Mouse (Mus musculus) lung, postnatal 0 days (tissue): ENCODE measurements around the gene Gnpat. TPM values are rescaled to one million over a fixed set of nuclear protein-coding genes. Genes with fewer than 3 reads are reported as not detected.
"Not testable (repeated sequence)": the region's sequence is repeated elsewhere in the genome, so short reads cannot be mapped to it uniquely, and the experiment has no call there.

Source experiments
- ATAC-seq: fragments of 200-750 bp; cut with Nextera tagmentation; 2 replicates; pipeline ENCODE4 v1.8.0; 2017; ENCODE audit warnings: moderate library complexity
- DNase-seq: peaks from one replicate; pipeline ENCODE4 v3.0.0-alpha.2; 2016; ENCODE audit warnings: low spot score
- H3K27ac ChIP-seq: fragments of 300-500 bp; sonication (generic); 2 replicates; pipeline ENCODE4 v1.5.1; 2014; ENCODE audit warnings: antibody characterized with exemption, mild to moderate bottlenecking, low read length, mixed read lengths
- H3K27me3 ChIP-seq: fragments of 300-500 bp; sonication (generic); replicated peaks from 2 replicates; pipeline ENCODE4 v1.6.1; 2014; ENCODE audit warnings: low read length, mixed read lengths; ENCODE audit not compliant: insufficient read depth
- H3K36me3 ChIP-seq: fragments of 300-500 bp; sonication (generic); 2 replicates; pipeline ENCODE4 v1.6.1; 2014; ENCODE audit warnings: low read length, mixed read lengths; ENCODE audit not compliant: insufficient read depth
- H3K4me1 ChIP-seq: fragments of 300-500 bp; sonication (generic); 2 replicates; pipeline ENCODE4 v1.6.1; 2014; ENCODE audit warnings: antibody characterized with exemption, low read depth, low read length, mixed read lengths; ENCODE audit not compliant: insufficient read depth
- H3K4me2 ChIP-seq: fragments of 300-500 bp; sonication (generic); replicated peaks from 2 replicates; pipeline ENCODE4 v1.6.1; 2014; ENCODE audit warnings: low read depth, mild to moderate bottlenecking, low read length, moderate library complexity, mixed read lengths
- H3K4me3 ChIP-seq: fragments of 300-500 bp; sonication (generic); 2 replicates; pipeline ENCODE4 v1.5.1; 2014; ENCODE audit warnings: low read depth, low read length
- H3K9ac ChIP-seq: fragments of 300-500 bp; sonication (generic); replicated peaks from 2 replicates; pipeline ENCODE4 v1.6.1; 2014; ENCODE audit warnings: low read depth, mild to moderate bottlenecking
- H3K9me3 ChIP-seq: fragments of 300-500 bp; sonication (generic); 2 replicates; pipeline ENCODE4 v1.6.1; 2016; ENCODE audit warnings: low read length, mixed read lengths
- CTCF ChIP-seq: IDR thresholded peaks from 2 replicates; pipeline ENCODE4 v1.5.1; 2016; ENCODE audit warnings: antibody characterized with exemption, mild to moderate bottlenecking
- EP300 ChIP-seq: IDR thresholded peaks from 2 replicates; pipeline ENCODE4 v1.6.1; 2016; ENCODE audit warnings: antibody characterized with exemption, mild to moderate bottlenecking, control low read depth
- WGBS: fragments of 180-500 bp; shearing (Covaris S2); extraction: QIAGEN DNeasy Blood & Tissue Kit; methylation state at CpG from one replicate; pipeline ENCODE4 v1.1.7; 2014; 5-methylcytosine and 5-hydroxymethylcytosine counted together
- polyA plus RNA-seq: library from polyadenylated mRNA; unstranded; fragments of >200 nt; fragmentation: Nextera tagmentation; extraction: Ambion mirVana; gene quantifications from 2 replicates; pipeline ENCODE4 v1.2.1, GENCODE M21; 2015

The Gnpat gene
- polyA plus RNA-seq, 1 experiment from 2014 or later, result 71.5 TPM

DNA sequence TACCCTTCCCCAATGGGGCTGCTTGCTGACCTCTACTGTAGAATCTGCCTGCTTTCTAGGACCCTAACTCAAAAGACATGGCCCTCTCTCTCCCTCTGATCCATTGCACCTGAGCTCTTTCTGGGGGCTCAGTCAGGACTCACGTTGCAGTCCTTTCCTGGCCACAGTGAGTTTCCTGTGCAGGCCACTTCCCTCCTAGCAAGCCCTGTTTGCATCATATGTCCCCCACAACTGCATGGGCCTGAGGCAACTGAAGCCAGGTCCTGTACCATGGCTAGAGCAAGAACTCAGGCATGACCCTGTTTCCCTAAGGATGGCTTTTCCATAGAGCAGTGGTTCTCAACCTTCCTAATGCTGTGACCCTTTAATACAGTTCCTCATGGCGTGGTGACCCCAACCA is 24.9 kb upstream of the Gnpat start:
- Histone ChIP-seq H3K9me3 (no peaks in the 10 kb centered on the region), H3K36me3 (peaks cover 6% of the 10 kb centered on the region; the same call in 1 of the 2 replicates), H3K4me1 (peaks cover 9% of the 10 kb centered on the region; the same call in 1 of the 2 replicates), H3K4me3 (no peak overlapping the region), H3K27ac (no peak overlapping the region), H3K27me3 (no peaks in the 10 kb centered on the region), H3K9ac (no peak overlapping the region), H3K4me2 (no peak overlapping the region)
- DNase-seq (no peak), ATAC-seq (no peak)
- WGBS, result 79% methylated on average over 2 of the region's 2 CpGs
- TF ChIP-seq CTCF (no peak), EP300 (no peak)

DNA sequence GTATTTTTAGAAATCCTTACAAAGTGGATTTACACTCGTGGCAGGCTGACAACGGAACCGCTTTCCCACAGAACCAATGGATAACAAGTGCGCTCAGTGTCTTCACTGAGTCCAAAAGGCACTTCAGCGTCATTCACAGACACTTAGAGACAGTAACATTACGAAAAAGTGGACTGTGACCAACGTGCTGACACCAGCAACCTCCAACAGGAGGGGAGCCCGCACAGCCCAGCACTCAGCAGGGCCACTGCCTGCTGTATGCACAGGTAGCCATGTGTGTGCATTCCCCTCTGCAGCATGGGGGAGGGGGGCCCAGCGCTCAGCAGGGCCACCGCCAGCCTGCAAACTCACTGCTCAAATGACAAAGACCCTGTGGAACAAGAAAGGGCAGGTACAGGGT is 23.5 kb upstream of the Gnpat start:
- H3K27ac ChIP-seq, result no peak overlapping the region
- H3K4me3 ChIP-seq, result no peak overlapping the region
- DNase-seq (no peak), ATAC-seq (no peak)
- WGBS, result 82% methylated on average over 10 of the region's 10 CpGs
- H3K4me1 ChIP-seq, result no peaks in the 10 kb centered on the region
- H3K9me3 ChIP-seq, result no peaks in the 10 kb centered on the region
- H3K4me2 ChIP-seq, result no peak overlapping the region
- H3K36me3 ChIP-seq, result peaks cover 6% of the 10 kb centered on the region; the same call in 1 of the 2 replicates
- H3K27me3 ChIP-seq, result no peaks in the 10 kb centered on the region
- TF ChIP-seq EP300 (no peak), CTCF (no peak)
- no peak overlapping the region for H3K9ac ChIP-seq

DNA sequence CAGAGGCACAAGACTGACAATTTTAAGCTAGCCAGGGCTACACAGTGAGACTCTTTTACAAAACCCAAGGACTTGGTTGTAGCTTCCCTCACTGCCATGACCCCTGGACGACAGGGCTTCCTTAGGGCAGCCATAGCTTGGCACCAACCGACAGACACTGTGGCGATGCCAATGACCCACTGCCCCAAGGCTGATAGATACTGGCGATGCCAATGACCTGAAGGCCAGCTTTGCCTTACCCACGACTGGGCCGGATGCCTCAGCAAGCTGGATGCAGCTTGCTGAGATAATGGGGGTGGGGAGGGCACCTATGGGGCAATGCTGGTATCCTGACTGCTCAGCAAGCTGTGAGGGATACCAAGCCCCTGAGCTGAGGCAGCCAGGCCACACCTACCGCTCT is 21.9 kb upstream of the Gnpat start:
- ATAC-seq (no peak), DNase-seq (no peak)
- H3K36me3 ChIP-seq, result peaks cover 6% of the 10 kb centered on the region; the same call in 1 of the 2 replicates
- no peak overlapping the region for H3K4me2 ChIP-seq
- no peak overlapping the region for H3K27ac ChIP-seq
- H3K4me1 ChIP-seq, result no peaks in the 10 kb centered on the region
- H3K27me3 ChIP-seq, result no peaks in the 10 kb centered on the region
- WGBS, result 97% methylated on average over 7 of the region's 7 CpGs
- TF ChIP-seq CTCF, result no peak
- TF ChIP-seq EP300, result no peak
- H3K9me3 ChIP-seq, result no peaks in the 10 kb centered on the region
- no peak overlapping the region for H3K9ac ChIP-seq
- H3K4me3 ChIP-seq, result no peak overlapping the region

DNA sequence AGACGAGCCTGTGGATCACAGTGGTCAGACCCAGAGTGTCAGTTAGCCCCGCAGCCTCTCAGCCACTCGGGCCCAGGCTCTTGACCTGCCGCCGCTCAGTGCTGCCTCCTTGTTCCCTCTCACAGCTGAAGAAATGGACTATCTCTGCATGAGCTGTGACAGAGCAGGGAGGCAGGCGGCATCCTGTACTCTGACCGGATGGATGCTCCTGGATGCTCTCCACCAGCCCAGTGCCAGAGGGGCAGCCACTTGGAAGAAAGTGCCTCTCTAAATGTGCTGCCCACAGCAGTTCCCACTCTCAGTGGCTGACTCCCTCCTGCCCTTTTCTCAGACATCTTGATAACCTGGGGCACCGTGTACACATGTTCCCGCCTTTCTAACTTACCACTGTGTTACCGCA is 21.1 kb upstream of the Gnpat start:
- 88% methylated on average over 10 of the region's 10 CpGs for WGBS
- DNase-seq, result no peak

DNA sequence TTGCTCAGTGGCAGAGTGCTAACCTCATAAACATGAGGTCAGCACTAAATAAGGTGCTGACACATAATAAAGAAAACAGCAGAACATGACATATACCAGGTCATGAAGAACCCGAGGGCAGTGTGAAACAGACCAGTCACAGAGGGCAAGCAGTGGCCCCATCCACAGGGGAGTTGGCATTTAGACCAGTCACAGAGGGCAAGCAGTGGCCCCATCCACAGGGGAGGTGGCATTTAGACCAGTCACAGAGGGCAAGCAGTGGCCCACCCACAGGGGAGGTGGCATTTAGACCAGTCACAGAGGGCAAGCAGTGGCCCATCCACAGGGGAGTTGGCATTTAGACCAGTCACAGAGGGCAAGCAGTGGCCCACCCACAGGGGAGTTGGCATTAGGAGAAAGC is 19.9 kb upstream of the Gnpat start:
- H3K27ac ChIP-seq, ATAC-seq, H3K9ac ChIP-seq, DNase-seq, H3K4me2 ChIP-seq, H3K27me3 ChIP-seq, H3K4me1 ChIP-seq, H3K9me3 ChIP-seq, H3K36me3 ChIP-seq, H3K4me3 ChIP-seq: not testable (repeated sequence)
- WGBS, result 72% methylated on average over 1 of the region's 1 CpGs

More for the DNA sequence above, 21.1 kb upstream of the Gnpat start:
- no peaks in the 10 kb centered on the region for H3K4me1 ChIP-seq
- peaks cover 6% of the 10 kb centered on the region; the same call in 1 of the 2 replicates for H3K36me3 ChIP-seq
- H3K4me2 ChIP-seq, result no peak overlapping the region
- no peak for ATAC-seq
- no peak overlapping the region for H3K4me3 ChIP-seq
- no peak overlapping the region for H3K9ac ChIP-seq
- no peaks in the 10 kb centered on the region for H3K9me3 ChIP-seq
- H3K27me3 ChIP-seq, result no peaks in the 10 kb centered on the region
- H3K27ac ChIP-seq, result no peak overlapping the region
- TF ChIP-seq EP300 (no peak), CTCF (no peak)

DNA sequence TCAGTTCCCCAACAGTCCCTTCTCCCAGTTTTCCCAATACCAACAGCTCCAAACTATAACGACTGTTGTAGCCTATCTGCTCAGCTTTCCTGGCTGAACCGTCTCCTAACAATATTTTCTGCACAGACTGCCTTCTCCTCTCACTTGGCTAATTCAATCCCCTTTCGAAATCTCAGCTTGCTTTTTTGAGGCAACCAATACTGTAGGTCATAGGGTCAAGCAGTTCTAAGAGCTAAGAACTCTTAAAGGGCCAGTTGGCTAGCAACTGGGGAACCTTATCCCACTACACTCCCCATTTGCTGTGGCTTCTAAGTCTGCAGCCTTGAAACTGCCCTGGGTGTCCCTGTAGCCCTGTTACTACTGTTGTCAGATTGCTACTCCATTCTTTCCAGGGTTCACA is 17.7 kb upstream of the Gnpat start:
- TF ChIP-seq CTCF (no peak), EP300 (no peak)
- peak; percentile 32; the same call in 1 of the 2 replicates for ATAC-seq
- 40% methylated on average over 3 of the region's 3 CpGs for WGBS

DNA sequence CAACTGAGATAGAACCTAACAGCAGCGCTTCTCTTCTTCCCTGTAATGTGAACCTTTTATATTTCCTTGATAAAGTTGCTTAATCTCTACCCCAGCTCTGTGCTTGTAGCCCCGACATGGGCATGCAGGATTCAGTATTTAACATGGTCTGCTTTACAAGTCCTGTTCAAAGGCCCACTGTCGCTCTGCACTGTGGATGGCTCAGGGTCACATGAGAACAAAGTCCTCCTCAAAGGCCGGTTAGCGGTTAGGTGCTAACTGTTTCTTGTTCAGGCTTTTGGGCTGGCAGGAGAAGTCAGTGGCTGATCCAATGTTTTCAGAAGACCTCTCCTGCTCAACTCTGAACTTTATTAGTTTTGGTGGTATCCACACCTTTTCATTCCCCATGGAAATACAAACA is 17.3 kb upstream of the Gnpat start:
- ATAC-seq, result no peak
- Histone ChIP-seq H3K27ac (no peak overlapping the region), H3K9ac (no peak overlapping the region), H3K4me2 (no peak overlapping the region), H3K36me3 (0 out of 2 replicates have a peak, but pooled peaks cover 6% of the 10 kb centered on the region), H3K4me1 (no peaks in the 10 kb centered on the region), H3K4me3 (no peak overlapping the region), H3K27me3 (no peaks in the 10 kb centered on the region), H3K9me3 (no peaks in the 10 kb centered on the region)
- no peak for DNase-seq
- TF ChIP-seq EP300, result no peak
- TF ChIP-seq CTCF, result no peak
- WGBS, result 88% methylated on average over 5 of the region's 5 CpGs

More for the DNA sequence above, 17.7 kb upstream of the Gnpat start:
- Histone ChIP-seq H3K4me2 (no peak overlapping the region), H3K4me3 (no peak overlapping the region), H3K9ac (no peak overlapping the region), H3K27me3 (no peaks in the 10 kb centered on the region), H3K36me3 (0 out of 2 replicates have a peak, but pooled peaks cover 6% of the 10 kb centered on the region), H3K9me3 (no peaks in the 10 kb centered on the region), H3K27ac (no peak overlapping the region), H3K4me1 (no peaks in the 10 kb centered on the region)
- peak; percentile 79 for DNase-seq
